Mouse (Mus musculus): ENCODE measurements around the gene Plb1.

Gene Plb1

GRCm38 (mm10) chr5:32232474-32232873 lies at the start of gene Plb1:
Gene Plb1, plus strand, starts transcription at chr5:32232708.
- no peak for DNase-seq

- no peak for DNase-seq
Observed at GRCm38 (mm10) chr5:32182885-32183629, 49.5 kb upstream of the Plb1 start.

DNA sequence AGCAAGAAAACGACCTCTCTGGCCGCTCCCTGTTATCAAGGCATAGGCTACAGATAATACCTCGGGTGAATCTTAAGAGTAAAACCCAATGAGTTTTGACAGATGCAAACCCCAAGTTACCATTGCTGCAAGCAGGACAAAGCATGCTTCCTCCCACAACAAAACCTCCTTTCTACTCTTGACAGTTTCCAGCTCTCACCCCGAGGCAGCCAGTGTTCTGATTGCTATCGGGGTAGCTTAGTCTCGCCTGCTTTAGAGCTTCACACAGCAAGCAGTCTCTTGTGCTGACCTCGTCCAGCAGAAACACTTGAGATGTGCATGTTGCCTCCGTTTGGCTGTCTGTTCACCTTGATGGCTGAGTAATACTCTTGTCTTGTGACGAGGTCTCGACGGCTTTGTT lies 44.8 kb upstream of the Plb1 start:
- no peak for DNase-seq

DNA sequence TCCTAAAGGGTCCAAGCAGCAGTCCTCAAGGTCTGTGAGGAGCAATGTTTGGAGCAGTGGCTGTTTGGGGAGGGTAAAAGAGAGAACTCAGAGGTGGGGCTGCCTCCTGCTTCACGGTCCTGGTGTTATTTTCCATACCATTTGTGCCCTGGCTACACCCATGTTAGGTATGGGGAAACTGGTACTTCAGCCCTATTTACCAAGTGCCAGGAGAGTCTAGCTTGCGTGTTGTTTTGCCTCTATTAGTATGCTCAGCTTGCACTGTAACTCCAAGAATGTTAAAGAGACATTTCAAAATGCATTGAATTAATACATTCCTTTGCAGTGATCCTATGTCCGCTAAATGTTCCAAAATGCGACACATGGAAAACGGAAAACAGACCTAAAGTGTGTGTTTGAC lies 41.2 kb upstream of the Plb1 start:
- DNase-seq: no peak

DNA sequence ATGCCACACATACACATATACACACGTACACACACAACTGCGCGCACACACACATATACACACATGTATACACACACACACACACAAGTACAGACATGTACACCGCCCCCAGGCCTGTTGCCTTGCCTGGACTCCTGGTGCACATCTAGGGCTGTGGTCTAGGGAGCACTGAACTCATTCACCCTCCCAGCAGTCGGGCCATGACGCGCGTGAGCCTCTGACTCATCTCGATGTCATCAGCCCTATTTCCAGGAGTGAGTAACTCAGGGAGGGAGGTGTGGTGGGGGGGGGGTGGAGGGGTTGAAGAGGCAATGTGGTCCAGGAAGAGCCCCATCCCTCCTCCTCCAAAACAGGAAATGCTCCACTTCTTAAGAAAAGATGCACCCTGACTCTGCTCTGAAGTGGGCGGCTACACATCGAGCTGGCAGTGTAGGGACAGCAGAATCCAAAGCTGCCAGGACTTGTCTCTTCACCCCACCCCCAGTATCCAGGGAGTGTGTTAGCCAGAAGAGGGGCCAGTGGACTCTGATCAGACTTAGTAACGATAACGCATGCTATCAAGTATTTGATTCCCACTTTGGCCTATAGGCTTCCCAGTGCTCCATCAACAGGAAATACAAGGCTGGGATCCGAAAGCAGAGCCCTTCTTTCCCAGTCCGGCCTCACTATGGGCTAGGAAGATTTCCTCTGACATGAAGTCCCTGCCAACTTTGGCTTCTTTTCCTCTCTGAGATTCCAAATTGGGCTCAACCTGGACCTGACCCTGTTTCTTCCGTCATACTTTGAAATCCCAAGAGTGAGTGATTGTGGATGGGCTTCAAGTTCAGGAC lies 40.3 kb upstream of the Plb1 start:
- no peak for DNase-seq

DNA sequence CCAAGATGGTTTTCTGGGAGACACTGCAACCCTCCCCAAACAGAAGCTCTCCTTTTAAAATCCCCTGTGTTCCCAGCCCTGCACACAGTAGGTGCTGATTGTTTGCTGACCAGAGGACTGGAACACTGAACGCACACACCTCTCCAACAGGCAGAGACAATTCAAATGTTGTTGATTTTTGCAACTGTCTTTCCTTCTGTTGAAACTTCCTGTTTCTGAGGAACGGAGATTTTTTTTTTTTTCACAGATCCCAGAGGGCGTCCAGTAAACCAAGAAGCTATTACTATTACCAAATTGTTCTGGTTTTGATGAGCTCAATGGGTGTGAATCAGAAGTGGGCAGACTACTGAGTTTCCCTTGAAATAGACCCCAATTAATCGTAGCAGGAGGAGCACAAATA lies 38.3 kb upstream of the Plb1 start:
- DNase-seq: no peak

GRCm38 (mm10) chr5:32195857-32196609 lies 36.5 kb upstream of the Plb1 start:
- DNase-seq: no peak

DNA sequence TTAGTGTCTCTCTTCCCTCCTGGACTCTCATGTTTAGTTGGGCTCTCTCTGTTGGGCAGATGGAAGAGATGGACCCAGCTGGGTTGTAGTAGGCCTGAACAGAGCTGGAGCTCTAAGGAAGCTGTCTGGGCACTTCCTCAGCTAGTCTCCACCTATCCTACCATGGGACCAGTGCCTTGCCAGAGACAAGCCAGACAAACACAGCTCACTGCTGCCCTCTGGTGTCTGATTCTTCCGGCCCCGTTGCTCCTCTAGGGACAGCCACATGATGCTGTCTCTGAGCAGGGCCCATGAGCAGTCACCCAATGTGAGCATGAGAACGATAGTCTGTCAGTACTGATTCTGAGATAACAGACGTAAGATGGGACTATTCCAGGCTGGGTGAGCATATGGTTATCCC lies 34.8 kb upstream of the Plb1 start:
- DNase-seq: peak; percentile 93 to 95

- no peak for DNase-seq
Observed at GRCm38 (mm10) chr5:32199136-32199535, 33.4 kb upstream of the Plb1 start.

DNA sequence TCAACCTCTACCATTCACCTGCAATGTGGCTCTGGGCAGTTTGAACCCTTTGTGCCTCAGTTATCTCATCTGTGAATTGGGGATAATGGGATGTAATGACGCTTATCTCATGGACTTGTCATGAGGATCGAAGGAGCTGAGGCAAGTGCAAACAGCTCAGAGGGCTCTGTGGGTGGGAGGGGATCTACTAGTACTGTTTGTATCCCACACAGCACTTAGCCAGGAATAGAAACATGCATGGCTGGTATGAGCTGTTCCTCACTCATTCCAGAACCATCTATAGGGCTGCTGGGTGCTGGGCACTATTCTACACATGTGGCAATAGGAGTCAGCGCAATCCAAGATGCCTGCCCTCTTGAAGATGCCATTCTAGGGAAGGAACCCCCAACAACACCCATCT lies 32.9 kb upstream of the Plb1 start:
- no peak for DNase-seq

DNA sequence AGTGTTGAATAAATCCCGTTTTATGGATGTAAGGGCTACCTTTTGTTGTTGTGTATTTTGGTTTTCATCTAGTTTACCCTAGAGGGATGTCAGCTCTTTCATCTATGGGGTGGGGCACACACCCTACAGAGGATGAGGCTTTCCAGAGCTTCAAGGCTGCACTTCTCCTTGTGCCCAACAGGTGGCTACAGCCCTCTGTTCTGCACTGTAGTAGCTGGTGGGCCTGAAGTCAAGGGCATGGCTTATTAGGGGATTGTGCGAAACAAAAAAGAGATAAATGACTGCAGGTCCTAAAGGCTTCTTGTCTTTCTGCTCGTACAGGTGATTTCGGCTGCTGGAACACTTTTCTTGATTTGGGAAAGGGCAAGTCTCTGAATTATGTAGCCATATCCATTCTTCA lies 27.9 kb upstream of the Plb1 start:
- DNase-seq: peak in 1 of 2 experiments; percentile 23

- no peak for DNase-seq
Observed at GRCm38 (mm10) chr5:32206726-32207125, 25.8 kb upstream of the Plb1 start.

DNA sequence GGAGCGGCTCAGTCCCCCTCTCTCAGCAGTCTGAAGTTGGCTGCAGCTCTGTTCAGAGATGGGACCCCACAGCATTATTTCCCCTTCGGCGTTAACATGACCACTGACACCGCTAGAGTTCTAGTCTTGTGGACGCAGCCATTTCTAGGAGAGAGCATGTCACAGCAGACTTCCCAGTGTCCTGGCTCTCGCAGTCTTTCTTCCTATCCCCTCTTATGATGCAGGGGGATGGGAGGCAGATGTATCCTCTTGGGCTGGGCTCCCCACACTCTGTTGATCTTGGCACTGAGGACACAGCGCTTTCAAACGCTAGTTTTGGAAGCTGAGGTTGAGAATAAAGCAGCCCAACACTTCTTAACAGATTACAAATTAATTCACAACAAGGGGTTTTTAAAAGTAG lies 24.0 kb upstream of the Plb1 start:
- no peak for DNase-seq

DNA sequence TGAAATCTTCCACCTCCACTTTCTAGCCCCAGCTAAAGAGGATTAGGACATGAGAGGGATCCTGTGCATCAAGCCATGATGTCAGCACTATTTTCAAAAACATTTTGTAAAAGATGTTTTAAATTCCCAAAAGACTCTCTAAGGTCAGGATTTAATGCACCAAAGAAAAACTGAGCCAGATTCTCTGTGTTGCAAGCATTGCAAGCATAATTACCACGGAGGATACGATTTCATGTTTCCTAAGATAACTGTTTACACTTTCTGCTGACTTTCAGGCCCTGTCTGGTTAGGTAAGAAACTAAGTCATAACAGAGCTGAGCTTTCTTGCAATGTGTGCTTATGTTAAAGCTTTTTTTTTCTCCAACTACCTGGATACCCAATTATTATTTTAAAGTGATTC lies 21.5 kb upstream of the Plb1 start:
- DNase-seq: no peak

DNA sequence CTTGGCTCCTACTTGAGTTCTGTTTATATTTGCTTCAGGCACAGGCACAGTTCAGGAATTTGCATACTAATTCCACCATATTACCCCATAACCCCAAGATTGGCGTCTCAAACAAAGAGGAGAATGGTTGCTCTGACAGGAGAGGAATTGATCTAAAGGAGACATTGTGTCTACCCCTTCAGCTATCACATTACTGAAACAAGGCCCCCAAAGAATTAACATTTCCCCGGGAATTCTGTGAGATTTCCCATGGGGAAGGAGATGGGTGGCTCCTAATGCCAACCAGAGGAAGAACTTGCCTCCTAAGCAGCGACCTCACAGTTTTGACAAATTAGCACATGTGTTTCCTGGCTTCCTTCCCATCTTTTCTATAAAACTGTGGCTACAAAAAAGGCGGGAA lies 18.8 kb upstream of the Plb1 start:
- DNase-seq: no peak

GRCm38 (mm10) chr5:32215510-32215909 lies 17.0 kb upstream of the Plb1 start:
- peak; percentile 68 to 78 for DNase-seq

GRCm38 (mm10) chr5:32216465-32216864 lies 16.0 kb upstream of the Plb1 start:
- no peak for DNase-seq

- DNase-seq: no peak
Observed at GRCm38 (mm10) chr5:32217477-32217876, 15.0 kb upstream of the Plb1 start.

DNA sequence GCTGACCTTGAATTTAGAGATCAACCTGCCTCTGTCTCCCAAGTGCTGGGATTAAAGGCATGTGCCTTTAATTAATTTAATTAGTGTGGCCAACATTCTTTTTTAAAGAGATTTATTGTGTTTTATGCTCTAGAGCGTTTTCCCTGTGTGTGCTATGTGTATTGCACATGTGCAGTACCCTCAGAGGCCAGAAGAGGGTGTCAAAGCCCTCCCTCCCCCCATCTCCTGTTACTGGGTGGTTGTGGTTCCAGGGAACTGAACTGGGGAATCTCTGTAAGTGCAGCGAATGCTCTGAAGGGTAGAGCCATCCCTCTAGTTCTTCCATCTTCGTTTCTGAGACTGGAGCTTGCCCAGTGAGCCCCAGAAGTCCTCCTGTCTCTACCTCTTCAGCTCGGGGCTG lies 2.1 kb upstream of the Plb1 start:
- DNase-seq: peak; percentile 71 to 77

GRCm38 (mm10) chr5:32239337-32239736 lies 6.8 kb downstream of the Plb1 start:
- DNase-seq: no peak

GRCm38 (mm10) chr5:32240741-32241140 lies 8.2 kb downstream of the Plb1 start:
- no peak for DNase-seq

- peak; percentile 11 to 21 for DNase-seq
Observed at GRCm38 (mm10) chr5:32243286-32243885, 10.9 kb downstream of the Plb1 start.

DNA sequence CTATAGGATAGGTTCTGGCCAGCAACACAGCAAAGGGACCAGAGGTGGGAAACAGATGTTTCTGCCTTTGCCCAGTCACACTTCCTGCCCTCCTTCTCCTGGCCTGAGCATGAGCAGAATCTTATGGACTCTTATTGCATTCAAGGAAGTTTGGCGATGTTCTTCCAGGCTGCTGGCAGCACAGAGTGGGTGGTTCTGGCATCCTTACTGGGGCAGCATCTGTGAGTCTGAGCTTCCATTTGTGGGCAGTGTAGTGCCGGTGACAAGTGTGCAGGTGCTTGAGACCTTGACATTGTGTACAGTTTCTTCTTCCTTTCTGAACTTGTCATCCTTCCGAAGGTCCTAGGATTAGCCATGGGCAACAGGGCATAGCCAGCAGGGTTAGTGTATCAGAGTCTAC lies 12.9 kb downstream of the Plb1 start:
- no peak for DNase-seq
